Mouse (Mus musculus) gastrocnemius, adult 8-10 months (tissue): ENCODE results near the gene Sez6l2. TPM values are rescaled to one million over a fixed set of nuclear protein-coding genes. Genes with fewer than 3 reads are reported as not detected.

Experiments
- DNase-seq, 2 experiments: peaks; one replicate each; pipeline ENCODE4 v3.0.0; 2022; ENCODE audit warnings: low spot score in 2 of 2
- total RNA-seq, 4 experiments: library from RNA; stranded (reverse); gene quantifications; 2 replicates each; pipeline ENCODE4 v1.2.4; 2022

Gene Sez6l2
- total RNA-seq, 4 experiments from 2014 or later: 0.19 to 1.1 (median 0.51) TPM

DNA sequence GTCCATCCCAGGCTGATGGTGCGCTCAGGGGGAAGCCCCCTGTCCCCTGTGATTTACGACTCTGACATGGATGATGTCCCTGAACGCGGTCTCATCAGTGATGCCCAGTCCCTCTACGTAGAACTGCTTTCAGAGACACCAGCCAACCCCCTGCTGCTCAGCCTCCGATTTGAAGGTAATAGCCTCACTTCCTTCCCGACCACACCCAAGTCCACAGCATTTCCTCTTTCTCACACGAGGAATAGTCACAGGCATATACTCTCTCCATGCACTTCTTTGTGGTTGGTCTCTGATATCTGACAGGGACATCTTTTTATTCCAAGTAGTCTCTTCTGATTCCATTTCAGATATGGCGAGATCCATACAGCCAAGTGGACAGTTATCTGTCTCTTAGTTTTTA, 9.4 kb downstream of the Sez6l2 start:
- no peak for DNase-seq

DNA sequence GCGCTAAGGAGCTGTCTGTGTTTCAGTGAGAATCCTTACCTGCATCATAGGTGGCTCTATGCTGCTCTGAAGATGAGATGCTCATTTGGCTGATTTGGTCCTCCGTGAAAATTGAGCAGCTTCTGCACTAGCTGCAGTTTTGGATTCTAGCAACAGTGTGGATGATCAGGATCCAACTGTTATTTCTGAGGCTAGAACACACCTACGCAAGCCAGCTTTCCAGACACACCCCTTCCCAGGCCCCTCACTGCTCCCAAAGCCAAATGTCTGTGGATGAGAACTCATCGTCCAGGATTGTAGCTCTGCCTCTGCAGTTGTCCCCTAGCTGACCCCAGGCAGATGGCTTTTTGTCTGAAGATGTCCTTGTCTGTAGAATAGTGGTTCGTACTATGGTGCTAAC, 10.7 kb downstream of the Sez6l2 start:
- DNase-seq: no peak

DNA sequence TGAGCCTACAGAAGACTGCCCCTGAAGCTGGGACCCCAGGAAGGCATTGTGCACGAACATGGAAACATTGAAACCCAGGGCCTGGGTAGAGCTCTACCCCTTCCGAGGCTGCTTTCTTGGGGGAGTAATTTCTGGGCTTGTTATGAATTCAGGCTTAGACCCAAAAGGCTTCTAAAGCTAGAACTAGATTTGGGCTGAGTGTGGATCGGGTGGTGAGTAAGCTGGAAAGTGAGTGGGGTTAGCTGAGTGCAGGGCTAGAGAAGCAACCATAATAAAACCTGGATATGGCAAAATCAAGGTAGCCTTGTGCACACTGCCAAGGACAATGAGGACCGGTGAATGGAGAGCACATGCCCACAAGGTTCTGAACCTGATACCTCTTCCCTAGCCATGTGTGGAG, 11.6 kb downstream of the Sez6l2 start:
- DNase-seq: no peak

GRCm38 (mm10) chr7:126963548-126964286, 13.4 kb downstream of the Sez6l2 start:
- no peak for DNase-seq

- no peak for DNase-seq
These were observed 15.2 kb downstream of the Sez6l2 start for GRCm38 (mm10) chr7:126965568-126965967.

DNA sequence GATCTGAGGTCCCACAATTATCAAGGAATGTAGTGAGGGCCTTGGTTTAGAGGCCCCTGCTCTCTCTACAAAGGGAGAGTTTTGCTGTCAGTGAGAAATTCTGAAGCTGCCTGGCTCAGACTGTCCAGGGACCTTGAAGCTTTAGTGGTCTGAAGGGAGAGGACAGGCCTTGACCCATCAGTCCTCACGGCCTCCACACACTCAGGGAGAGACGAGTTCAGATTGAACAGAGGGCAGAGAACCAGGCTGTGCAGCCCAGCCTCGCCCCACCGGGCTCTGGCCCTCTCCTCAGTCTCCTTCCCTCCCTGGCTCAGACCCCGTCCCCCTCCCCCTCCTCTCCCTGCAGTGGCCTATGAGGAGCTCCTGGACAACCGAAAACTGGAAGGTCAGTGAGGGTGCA, 17.0 kb downstream of the Sez6l2 start:
- no peak for DNase-seq

DNA sequence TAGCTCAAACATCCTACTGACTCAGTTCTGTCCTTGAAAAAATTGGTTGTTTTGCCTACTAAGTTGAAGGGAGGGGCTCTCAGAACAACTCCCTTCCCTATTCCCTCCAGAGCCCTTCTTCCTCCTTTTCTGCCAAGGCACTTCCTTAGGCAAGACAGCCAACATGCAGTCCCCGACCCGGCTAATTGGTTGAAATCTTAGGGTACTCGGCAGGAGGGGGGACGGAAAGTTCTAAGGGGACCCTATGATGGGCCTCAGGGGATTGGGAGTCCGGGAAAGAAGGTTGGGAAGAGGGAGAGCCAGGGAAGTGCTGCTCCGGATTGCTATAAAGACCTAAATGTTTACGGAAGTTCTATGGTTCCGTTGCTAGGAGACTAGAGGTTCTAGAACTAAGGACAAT, 25.1 kb downstream of the Sez6l2 start:
- no peak for DNase-seq

- no peak for DNase-seq
These were observed 25.4 kb downstream of the Sez6l2 start, which contains the start of gene Cdipt for GRCm38 (mm10) chr7:126975893-126975949. Gene Cdipt, plus strand, starts transcription at chr7:126975914.

GRCm38 (mm10) chr7:126975950-126976866, 25.8 kb downstream of the Sez6l2 start, which contains the start of gene Cdiptos:
Gene Cdiptos, minus strand, starts transcription at chr7:126976098.
- DNase-seq: peak; percentile 91 to 92

- DNase-seq: no peak
These were observed 26.6 kb downstream of the Sez6l2 start for GRCm38 (mm10) chr7:126976878-126977459.

DNA sequence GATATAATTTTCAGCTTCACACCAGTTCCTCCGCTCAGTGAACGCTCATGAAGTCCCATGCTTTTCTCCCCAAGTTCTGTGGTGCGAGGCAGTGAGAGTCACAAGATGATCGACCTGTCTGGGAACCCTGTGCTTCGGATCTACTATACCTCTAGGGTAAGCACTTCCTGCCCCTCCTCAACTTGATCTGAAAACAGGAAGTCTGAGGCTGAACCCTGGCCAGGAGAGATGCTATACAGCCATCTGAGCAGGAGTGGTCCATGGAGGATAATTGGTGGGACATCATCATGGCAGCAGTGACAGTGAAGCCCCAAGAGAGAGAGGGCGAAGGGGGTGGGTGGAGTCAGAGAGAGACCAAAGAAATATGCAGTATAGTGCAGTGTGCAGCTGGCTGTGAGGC, 28.5 kb downstream of the Sez6l2 start:
- DNase-seq: no peak

DNA sequence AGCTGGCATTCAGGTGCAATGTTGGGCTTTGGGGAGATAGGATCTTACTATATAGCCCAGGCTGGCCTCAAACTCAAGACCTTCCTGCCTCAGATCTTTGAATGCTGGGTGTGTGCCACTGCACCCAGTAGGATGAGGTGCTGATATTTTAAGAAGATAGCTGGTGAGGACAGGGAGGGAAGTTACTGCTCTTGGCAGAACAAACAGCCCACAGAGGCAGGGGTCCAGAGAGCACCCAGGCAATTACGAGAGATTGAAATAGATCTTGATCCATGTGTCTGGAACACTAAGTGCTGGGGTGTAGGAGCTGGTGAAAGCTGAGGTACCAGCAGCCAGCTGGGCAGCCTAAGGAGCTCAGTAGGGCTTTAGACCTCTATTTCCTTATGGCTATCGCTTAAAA, 31.2 kb downstream of the Sez6l2 start:
- DNase-seq: peak in 1 of 2 experiments; percentile 29

GRCm38 (mm10) chr7:126982054-126982453, 31.7 kb downstream of the Sez6l2 start:
- no peak for DNase-seq

DNA sequence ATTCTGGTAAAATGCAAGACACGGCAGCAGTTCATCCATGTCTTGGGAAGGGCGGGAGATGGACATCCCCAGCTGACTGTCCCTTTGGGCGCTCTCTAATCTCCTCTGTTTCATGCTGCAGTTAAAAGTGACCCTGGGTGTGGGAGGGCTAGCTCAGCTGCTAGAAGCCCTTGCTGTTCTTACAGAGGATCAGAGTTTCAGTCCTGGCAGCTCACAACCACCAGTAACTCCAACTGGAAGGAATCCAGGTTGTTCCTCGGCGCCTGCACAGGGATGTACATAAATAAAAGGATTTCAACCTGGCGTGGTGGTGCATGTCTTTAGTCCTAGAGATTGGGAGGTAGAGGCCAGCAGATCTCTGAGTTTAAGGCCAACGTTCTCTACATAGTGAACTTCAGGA, 32.8 kb downstream of the Sez6l2 start:
- no peak for DNase-seq

DNA sequence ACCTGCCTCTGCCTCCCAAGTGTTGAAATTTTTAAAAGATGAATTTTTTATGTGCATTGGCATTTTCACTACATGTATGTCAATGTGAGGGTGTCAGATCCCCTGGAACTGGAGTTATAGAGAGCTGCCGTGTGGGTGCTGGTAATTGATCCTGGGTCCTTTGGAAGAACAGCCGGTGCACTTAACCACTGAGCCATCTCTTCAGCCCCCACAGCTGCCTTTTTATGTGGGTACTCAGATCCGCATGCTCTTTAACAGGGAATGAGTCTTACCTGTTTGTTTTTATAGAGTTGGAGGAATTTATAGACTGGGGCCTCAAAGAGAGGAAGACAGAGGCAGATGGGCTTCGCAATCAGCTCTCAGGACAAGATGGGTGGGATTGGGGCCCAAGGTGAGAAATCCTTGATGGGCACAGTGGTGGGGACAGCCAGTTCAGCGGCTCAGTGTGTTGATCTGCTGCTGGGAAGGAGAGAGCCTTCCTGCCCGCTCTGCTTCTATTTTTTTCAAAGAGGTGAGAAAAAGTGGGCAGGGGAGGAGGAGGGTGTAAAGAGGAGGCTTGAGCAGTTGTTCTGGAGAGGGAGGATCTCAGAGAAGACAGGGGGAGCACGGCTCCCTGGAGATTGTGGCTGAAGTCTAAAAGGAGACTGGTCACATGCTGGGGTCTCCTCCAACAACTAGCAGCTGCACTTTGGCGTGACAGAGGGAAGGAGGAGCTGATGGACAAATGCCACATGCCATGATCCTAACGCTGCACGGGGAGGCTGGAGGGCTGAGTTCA, 34.5 kb downstream of the Sez6l2 start:
- DNase-seq: no peak

DNA sequence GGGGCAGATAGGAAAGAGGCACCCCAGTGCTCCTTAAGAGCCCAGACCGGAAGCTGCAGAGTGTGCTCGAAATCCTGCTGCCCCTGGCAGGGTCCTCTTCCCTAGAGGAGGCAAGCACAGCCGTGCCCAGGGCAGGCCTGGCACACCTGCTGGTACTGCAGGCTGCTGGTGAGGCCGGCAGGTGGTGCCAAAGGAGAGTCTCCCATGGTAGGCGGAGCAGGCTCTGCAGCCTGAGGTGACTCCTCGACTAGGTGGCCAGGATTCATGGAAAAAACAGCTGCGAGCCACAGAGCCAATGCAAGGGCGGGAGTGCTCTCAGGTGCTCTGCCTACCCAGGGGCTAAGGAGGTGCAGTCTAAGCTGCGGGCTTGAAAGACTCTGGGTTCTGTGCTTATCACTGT, 36.0 kb downstream of the Sez6l2 start:
- DNase-seq: peak; percentile 54 to 69

DNA sequence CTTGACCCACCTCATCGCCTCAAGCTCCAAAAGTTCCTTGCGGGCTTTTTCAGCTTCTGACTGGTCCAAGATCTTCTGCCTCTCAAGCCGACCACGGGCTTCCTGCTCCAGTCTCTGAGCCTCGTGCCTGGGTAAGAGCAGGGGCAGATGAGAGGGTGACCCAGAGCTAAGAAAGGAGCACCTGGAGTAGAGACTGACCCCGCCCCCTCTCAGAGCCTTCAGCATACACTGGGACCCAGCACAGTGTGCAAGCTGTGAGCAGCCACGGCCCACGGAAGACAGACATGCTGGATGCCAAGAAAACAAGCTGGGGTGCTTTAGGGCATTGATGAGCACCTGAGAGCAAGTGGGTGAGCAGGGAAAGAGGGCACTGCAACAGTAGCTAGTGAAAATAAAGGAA, 38.5 kb downstream of the Sez6l2 start:
- no peak for DNase-seq

DNA sequence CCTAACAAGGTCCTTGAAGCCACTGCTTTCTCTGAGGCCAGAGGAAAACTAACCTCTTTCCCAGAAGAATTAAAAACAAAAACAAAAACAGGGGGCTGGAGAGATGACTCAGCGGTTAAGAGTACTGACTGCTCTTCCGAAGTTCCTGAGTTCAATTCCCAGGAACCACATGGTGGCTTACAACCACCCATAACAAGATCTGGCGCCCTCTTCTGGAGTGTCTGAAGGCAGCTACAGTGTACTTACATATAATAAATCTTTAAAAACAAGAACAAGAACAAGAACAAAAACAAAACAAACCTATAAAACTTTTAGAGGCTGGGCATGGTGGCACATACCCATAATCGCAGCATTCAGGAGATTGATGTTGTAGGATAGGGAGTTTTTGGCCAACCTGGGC, 46.1 kb downstream of the Sez6l2 start:
- no peak for DNase-seq

DNA sequence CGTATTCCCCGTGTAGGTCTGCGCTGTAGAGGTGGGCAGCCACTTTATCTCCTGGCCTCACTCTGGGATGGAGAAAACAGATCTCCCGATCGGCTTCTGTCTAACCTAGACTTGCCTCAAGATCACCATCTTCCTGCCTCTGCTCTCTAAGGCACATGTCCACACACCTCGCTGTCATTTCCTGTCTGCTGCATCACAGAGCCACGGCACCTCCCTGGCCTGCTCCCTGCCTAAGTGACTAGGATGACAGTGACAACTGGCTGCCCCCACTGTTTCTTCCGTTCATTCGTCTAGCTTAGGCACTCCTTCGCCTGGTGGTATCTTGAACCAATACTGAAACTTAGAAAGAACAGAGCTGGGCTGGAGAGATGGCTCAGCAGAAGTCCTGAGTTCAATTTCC, 49.2 kb downstream of the Sez6l2 start:
- DNase-seq: no peak

GRCm38 (mm10) chr7:127003620-127004019, 53.3 kb downstream of the Sez6l2 start:
- DNase-seq: no peak

DNA sequence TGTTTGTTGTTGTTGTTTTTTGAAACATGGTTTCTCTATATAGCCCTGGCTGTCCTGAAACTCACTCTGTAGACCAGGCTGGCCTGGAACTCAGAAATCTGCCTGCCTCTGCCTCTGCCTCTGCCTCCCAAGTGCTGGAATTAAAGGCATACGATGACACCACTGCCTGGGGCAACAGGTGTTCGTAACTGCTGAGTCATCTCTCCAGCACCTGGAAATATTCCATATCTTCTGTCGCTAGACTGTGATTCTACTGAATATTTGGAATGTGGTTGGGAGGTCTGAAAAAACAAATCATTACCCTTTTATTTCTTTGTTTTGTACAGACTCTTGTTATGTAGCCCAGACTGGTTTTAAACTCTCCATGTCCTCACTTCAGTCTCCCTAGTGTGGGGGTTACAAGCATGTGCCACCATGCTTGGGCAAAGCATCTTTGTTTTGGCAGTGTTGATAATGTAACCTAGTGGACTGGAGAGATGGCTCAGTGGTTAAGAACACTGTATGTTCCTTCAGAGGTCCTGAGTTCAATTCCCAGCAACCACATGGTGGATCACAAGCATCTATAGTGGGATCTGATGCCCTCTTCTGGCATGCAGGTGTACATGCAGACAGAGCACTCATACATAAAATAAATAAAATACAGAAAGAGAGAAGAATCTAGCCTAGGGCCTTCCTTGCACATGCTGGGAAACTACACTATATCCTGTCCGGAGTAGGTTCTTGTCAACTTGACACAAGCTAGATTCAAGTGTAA, 53.9 kb downstream of the Sez6l2 start:
- no peak for DNase-seq
